Mouse (Mus musculus): ENCODE data around the gene Clcn6.
"Not testable (repeated sequence)": the region's sequence is repeated elsewhere in the genome, so short reads cannot be mapped to it uniquely, and the experiment has no call there.

The Clcn6 gene

GRCm38 (mm10) chr4:148065702-148066400, 27.2 kb upstream of the Clcn6 start:
- DNase-seq (ENCODE audit: low spot score in 2 of 2), result no peak

GRCm38 (mm10) chr4:148061086-148061480, 22.5 kb upstream of the Clcn6 start:
- no peak for DNase-seq (ENCODE audit: low spot score in 2 of 2)

GRCm38 (mm10) chr4:148060120-148061085, 21.8 kb upstream of the Clcn6 start:
- DNase-seq (ENCODE audit: low spot score in 2 of 2), result peak in 1 of 2 experiments; percentile 61

- no peak for DNase-seq (ENCODE audit: low spot score in 2 of 2)
Measured at GRCm38 (mm10) chr4:148058993-148059392, 20.4 kb upstream of the Clcn6 start.

- no peak for DNase-seq (ENCODE audit: low spot score in 2 of 2)
Measured at GRCm38 (mm10) chr4:148058218-148058819, 19.7 kb upstream of the Clcn6 start.

GRCm38 (mm10) chr4:148057661-148058209, 19.1 kb upstream of the Clcn6 start:
- no peak for DNase-seq (ENCODE audit: low spot score in 2 of 2)

GRCm38 (mm10) chr4:148056801-148057200, 18.2 kb upstream of the Clcn6 start:
- no peak for DNase-seq (ENCODE audit: low spot score in 2 of 2)

GRCm38 (mm10) chr4:148056246-148056645, 17.6 kb upstream of the Clcn6 start:
- no peak for DNase-seq (ENCODE audit: low spot score in 2 of 2)

- DNase-seq (ENCODE audit: low spot score in 2 of 2), result no peak
Measured at GRCm38 (mm10) chr4:148054961-148055695, 16.5 kb upstream of the Clcn6 start.

- DNase-seq (ENCODE audit: low spot score in 2 of 2), result no peak
Measured at GRCm38 (mm10) chr4:148053417-148053920, 14.8 kb upstream of the Clcn6 start.

- no peak for DNase-seq (ENCODE audit: low spot score in 2 of 2)
Measured at GRCm38 (mm10) chr4:148052976-148053375, 14.4 kb upstream of the Clcn6 start.

- DNase-seq (ENCODE audit: low spot score in 2 of 2), result no peak
Measured at GRCm38 (mm10) chr4:148051886-148052285, 13.3 kb upstream of the Clcn6 start.

- DNase-seq (ENCODE audit: low spot score in 2 of 2), result no peak
Measured at GRCm38 (mm10) chr4:148051046-148051776, 12.6 kb upstream of the Clcn6 start.

- DNase-seq (ENCODE audit: low spot score in 2 of 2), result not testable (repeated sequence)
Measured at GRCm38 (mm10) chr4:148050396-148050914, 11.8 kb upstream of the Clcn6 start.

GRCm38 (mm10) chr4:148046450-148047031, 7.9 kb upstream of the Clcn6 start:
- no peak for DNase-seq (ENCODE audit: low spot score in 2 of 2)

- no peak for DNase-seq (ENCODE audit: low spot score in 2 of 2)
Measured at GRCm38 (mm10) chr4:148044113-148044512, 5.5 kb upstream of the Clcn6 start.

- not testable (repeated sequence) for DNase-seq (ENCODE audit: low spot score in 2 of 2)
Measured at GRCm38 (mm10) chr4:148043327-148043726, 4.7 kb upstream of the Clcn6 start.

GRCm38 (mm10) chr4:148041611-148042191, 3.1 kb upstream of the Clcn6 start:
- DNase-seq (ENCODE audit: low spot score in 2 of 2), result peak; percentile 36 to 44

GRCm38 (mm10) chr4:148040933-148041610, 2.5 kb upstream of the Clcn6 start:
- peak; percentile 55 to 61 for DNase-seq (ENCODE audit: low spot score in 2 of 2)
